Mouse (Mus musculus) E14TG2a.4 (cell line): ENCODE results near the gene Pde3a.

Experiments used
- H3K27me3 ChIP-seq: 2 replicates; pipeline ENCODE4 v1.6.1; 2014; ENCODE audit warnings: low read length, control low read depth; ENCODE audit not compliant: insufficient read depth
- H3K36me3 ChIP-seq: 2 replicates; pipeline ENCODE4 v1.6.1; 2014; ENCODE audit warnings: low read length, control low read depth; ENCODE audit not compliant: insufficient read depth
- H3K4me1 ChIP-seq: replicated peaks from 2 replicates; pipeline ENCODE4 v1.6.1; 2014; ENCODE audit warnings: low read depth, low read length, control low read depth
- H3K4me3 ChIP-seq: replicated peaks from 2 replicates; pipeline ENCODE4 v1.5.1; 2014; ENCODE audit warnings: mild to moderate bottlenecking, low read length
- H3K9me3 ChIP-seq: 2 replicates; pipeline ENCODE4 v1.6.1; 2014; ENCODE audit warnings: low read length, control low read depth
- CTCF ChIP-seq: conservative IDR thresholded peaks from 2 replicates; pipeline ENCODE4 v1.5.1; 2014; ENCODE audit warnings: low read length
- NANOG ChIP-seq: IDR thresholded peaks from 2 replicates; pipeline ENCODE4 v1.6.1; 2014; ENCODE audit warnings: borderline replicate concordance, low read length, mixed read lengths
- POU5F1 ChIP-seq: IDR thresholded peaks from 2 replicates; pipeline ENCODE4 v1.6.1; 2014; ENCODE audit warnings: low read length, borderline replicate concordance

Pde3a gene

GRCm38 (mm10) chr6:141447547-141447946, 198.5 kb downstream of the Pde3a start:
- Histone ChIP-seq H3K9me3 (no peaks in the 10 kb centered on the region), H3K36me3 (no peaks in the 10 kb centered on the region), H3K4me3 (no peak overlapping the region), H3K27me3 (no peaks in the 10 kb centered on the region), H3K4me1 (no peaks in the 10 kb centered on the region)
- TF ChIP-seq NANOG (no peak), CTCF (peak; percentile 65)

- Histone ChIP-seq H3K4me3 (no peak overlapping the region), H3K27me3 (no peaks in the 10 kb centered on the region), H3K4me1 (no peaks in the 10 kb centered on the region), H3K9me3 (no peaks in the 10 kb centered on the region), H3K36me3 (no peaks in the 10 kb centered on the region)
- TF ChIP-seq POU5F1 = no peak
- no peak for TF ChIP-seq CTCF
- no peak for TF ChIP-seq NANOG
Measured at GRCm38 (mm10) chr6:141448886-141449285, 199.8 kb downstream of the Pde3a start.

GRCm38 (mm10) chr6:141455335-141455734, 206.3 kb downstream of the Pde3a start:
- TF ChIP-seq NANOG (no peak), POU5F1 (no peak), CTCF (no peak)
- no peaks in the 10 kb centered on the region for H3K36me3 ChIP-seq
- no peaks in the 10 kb centered on the region for H3K27me3 ChIP-seq
- H3K4me1 ChIP-seq = no peaks in the 10 kb centered on the region
- H3K4me3 ChIP-seq = no peak overlapping the region
- no peaks in the 10 kb centered on the region for H3K9me3 ChIP-seq

- Histone ChIP-seq H3K4me3 (no peak overlapping the region), H3K27me3 (no peaks in the 10 kb centered on the region), H3K4me1 (no peaks in the 10 kb centered on the region), H3K36me3 (no peaks in the 10 kb centered on the region), H3K9me3 (no peaks in the 10 kb centered on the region)
- no peak for TF ChIP-seq NANOG
- no peak for TF ChIP-seq CTCF
- no peak for TF ChIP-seq POU5F1
Measured at GRCm38 (mm10) chr6:141456591-141456990, 207.5 kb downstream of the Pde3a start.

- Histone ChIP-seq H3K36me3 (no peaks in the 10 kb centered on the region), H3K4me3 (no peak overlapping the region), H3K27me3 (no peaks in the 10 kb centered on the region), H3K4me1 (no peaks in the 10 kb centered on the region), H3K9me3 (peaks cover 9% of the 10 kb centered on the region)
- TF ChIP-seq NANOG (no peak), CTCF (peak; percentile 67), POU5F1 (no peak)
Measured at GRCm38 (mm10) chr6:141470251-141470650, 221.2 kb downstream of the Pde3a start.

GRCm38 (mm10) chr6:141474223-141474622, 225.2 kb downstream of the Pde3a start:
- H3K36me3 ChIP-seq = no peaks in the 10 kb centered on the region
- TF ChIP-seq CTCF (no peak), NANOG (no peak), POU5F1 (no peak)

GRCm38 (mm10) chr6:141474696-141475095, 225.6 kb downstream of the Pde3a start:
- Histone ChIP-seq H3K4me3 (no peak overlapping the region), H3K36me3 (no peaks in the 10 kb centered on the region), H3K9me3 (no peaks in the 10 kb centered on the region), H3K4me1 (no peaks in the 10 kb centered on the region), H3K27me3 (no peaks in the 10 kb centered on the region)
- TF ChIP-seq CTCF = no peak
- no peak for TF ChIP-seq NANOG
- no peak for TF ChIP-seq POU5F1

More at GRCm38 (mm10) chr6:141474223-141474622, 225.2 kb downstream of the Pde3a start:
- H3K4me3 ChIP-seq = no peak overlapping the region
- peaks cover 4% of the 10 kb centered on the region for H3K9me3 ChIP-seq
- no peaks in the 10 kb centered on the region for H3K27me3 ChIP-seq
- no peaks in the 10 kb centered on the region for H3K4me1 ChIP-seq

- no peak for TF ChIP-seq POU5F1
- no peak for TF ChIP-seq CTCF
- no peak for TF ChIP-seq NANOG
- H3K27me3 ChIP-seq = no peaks in the 10 kb centered on the region
Measured at GRCm38 (mm10) chr6:141485302-141486021, 236.4 kb downstream of the Pde3a start.

GRCm38 (mm10) chr6:141487266-141487665, 238.2 kb downstream of the Pde3a start:
- Histone ChIP-seq H3K4me1 (no peaks in the 10 kb centered on the region), H3K4me3 (no peak overlapping the region), H3K9me3 (peaks cover 7% of the 10 kb centered on the region), H3K36me3 (peaks cover 6% of the 10 kb centered on the region; the same call in 1 of the 2 replicates), H3K27me3 (no peaks in the 10 kb centered on the region)
- TF ChIP-seq CTCF (peak; percentile 17), POU5F1 (no peak), NANOG (no peak)

More at GRCm38 (mm10) chr6:141485302-141486021, 236.4 kb downstream of the Pde3a start:
- H3K36me3 ChIP-seq = no peaks in the 10 kb centered on the region
- no peaks in the 10 kb centered on the region for H3K9me3 ChIP-seq
- no peak overlapping the region for H3K4me3 ChIP-seq
- H3K4me1 ChIP-seq = no peaks in the 10 kb centered on the region
